Mouse (Mus musculus): ENCODE measurements around the gene Nmral1. TPM values are rescaled to one million over a fixed set of nuclear protein-coding genes. Genes with fewer than 3 reads are reported as not detected.
A peak's percentile ranks its signal among the peaks of the same experiment; 100 is the strongest.
"Not testable (repeated sequence)": the region's sequence is repeated elsewhere in the genome, so short reads cannot be mapped to it uniquely, and the experiment has no call there.

The Nmral1 gene
- polyA plus RNA-seq, 2 experiments, result 70.9 to 71.5 TPM

- DNase-seq (ENCODE audit: low spot score) (no peak), ATAC-seq (ENCODE audit: low FRiP score, low read depth) (no peak)
- Histone ChIP-seq H3K9ac (ENCODE audit: low read depth, low read length, severe bottlenecking) (no peak overlapping the region), H3K36me3 (ENCODE audit: control insufficient read depth, insufficient read depth, low read length) (peaks cover 94% of the 10 kb centered on the region), H3K4me2 (replicated peaks; ENCODE audit: low read depth, low read length, severe bottlenecking) (no peak overlapping the region), H3K27ac (replicated peaks; ENCODE audit: low read depth, low read length) (no peak overlapping the region), H3K4me3 (replicated peaks; ENCODE audit: low read length) (no peak overlapping the region), H3K27me3 (ENCODE audit: control insufficient read depth, insufficient read depth, low read length) (no peaks in the 10 kb centered on the region), H3K4me1 (ENCODE audit: control insufficient read depth, insufficient read depth, low read length) (no peaks in the 10 kb centered on the region), H3K9me3 (ENCODE audit: control insufficient read depth, low read length) (no peaks in the 10 kb centered on the region)
- WGBS, result 89% methylated on average over 3 of the region's 3 CpGs
- TF ChIP-seq POLR2A (IDR thresholded peaks at IDR 0.05; ENCODE audit: borderline replicate concordance, extremely low read depth, insufficient read depth, insufficient read length), result no peak
These were observed 17.9 kb downstream of the Nmral1 start for GRCm38 (mm10) chr16:4701211-4701610.

- H3K9me3 ChIP-seq (ENCODE audit: control insufficient read depth, low read length); ATAC-seq (ENCODE audit: low FRiP score, low read depth); H3K9ac ChIP-seq (ENCODE audit: low read depth, low read length, severe bottlenecking); DNase-seq (ENCODE audit: low spot score); H3K27me3 ChIP-seq (ENCODE audit: control insufficient read depth, insufficient read depth, low read length); H3K4me3 ChIP-seq (replicated peaks; ENCODE audit: low read length); H3K4me2 ChIP-seq (replicated peaks; ENCODE audit: low read depth, low read length, severe bottlenecking); H3K27ac ChIP-seq (replicated peaks; ENCODE audit: low read depth, low read length); H3K4me1 ChIP-seq (ENCODE audit: control insufficient read depth, insufficient read depth, low read length): not testable (repeated sequence)
- 98% methylated on average over 4 of the region's 4 CpGs for WGBS
- peaks cover 70% of the 10 kb centered on the region for H3K36me3 ChIP-seq (ENCODE audit: control insufficient read depth, insufficient read depth, low read length)
These were observed 29.8 kb downstream of the Nmral1 start for GRCm38 (mm10) chr16:4689371-4689770.

GRCm38 (mm10) chr16:4684457-4684791, 34.7 kb downstream of the Nmral1 start:
- DNase-seq (ENCODE audit: low spot score) (no peak), ATAC-seq (ENCODE audit: low FRiP score, low read depth) (no peak)
- no peaks in the 10 kb centered on the region for H3K27me3 ChIP-seq (ENCODE audit: control insufficient read depth, insufficient read depth, low read length)
- H3K27ac ChIP-seq (replicated peaks; ENCODE audit: low read depth, low read length), result no peak overlapping the region
- H3K4me3 ChIP-seq (replicated peaks; ENCODE audit: low read length), result peak overlapping the region; percentile 96
- H3K4me1 ChIP-seq (ENCODE audit: control insufficient read depth, insufficient read depth, low read length), result no peaks in the 10 kb centered on the region
- H3K9ac ChIP-seq (ENCODE audit: low read depth, low read length, severe bottlenecking), result peak overlapping the region; percentile 79
- H3K4me2 ChIP-seq (replicated peaks; ENCODE audit: low read depth, low read length, severe bottlenecking), result peak overlapping the region; percentile 84
- no peaks in the 10 kb centered on the region for H3K9me3 ChIP-seq (ENCODE audit: control insufficient read depth, low read length)
- peaks cover 23% of the 10 kb centered on the region for H3K36me3 ChIP-seq (ENCODE audit: control insufficient read depth, insufficient read depth, low read length)
- WGBS, result under 1% methylated on average over 9 of the region's 9 CpGs
- no peak for TF ChIP-seq POLR2A (IDR thresholded peaks at IDR 0.05; ENCODE audit: borderline replicate concordance, extremely low read depth, insufficient read depth, insufficient read length)

GRCm38 (mm10) chr16:4683581-4684456, 35.3 kb downstream of the Nmral1 start:
- Histone ChIP-seq H3K27me3 (ENCODE audit: control insufficient read depth, insufficient read depth, low read length) (no peaks in the 10 kb centered on the region), H3K9ac (ENCODE audit: low read depth, low read length, severe bottlenecking) (peak overlapping the region; percentile 79), H3K27ac (replicated peaks; ENCODE audit: low read depth, low read length) (peak overlapping the region; percentile 71), H3K4me1 (ENCODE audit: control insufficient read depth, insufficient read depth, low read length) (peaks cover 2% of the 10 kb centered on the region), H3K4me2 (replicated peaks; ENCODE audit: low read depth, low read length, severe bottlenecking) (peak overlapping the region; percentile 84), H3K9me3 (ENCODE audit: control insufficient read depth, low read length) (no peaks in the 10 kb centered on the region), H3K36me3 (ENCODE audit: control insufficient read depth, insufficient read depth, low read length) (peaks cover 17% of the 10 kb centered on the region), H3K4me3 (replicated peaks; ENCODE audit: low read length) (peak overlapping the region; percentile 96)
- TF ChIP-seq POLR2A (IDR thresholded peaks at IDR 0.05; ENCODE audit: borderline replicate concordance, extremely low read depth, insufficient read depth, insufficient read length), result peak; percentile 89; the same call in 1 of the 2 replicates
- ATAC-seq (ENCODE audit: low FRiP score, low read depth), result peak; percentile 88
- WGBS, result under 1% methylated on average over 54 of the region's 54 CpGs
- DNase-seq (ENCODE audit: low spot score), result peak; percentile 95

- peak overlapping the region; percentile 84 for H3K4me2 ChIP-seq (replicated peaks; ENCODE audit: low read depth, low read length, severe bottlenecking)
- peaks cover 13% of the 10 kb centered on the region for H3K36me3 ChIP-seq (ENCODE audit: control insufficient read depth, insufficient read depth, low read length)
- TF ChIP-seq POLR2A (IDR thresholded peaks at IDR 0.05; ENCODE audit: borderline replicate concordance, extremely low read depth, insufficient read depth, insufficient read length), result no peak
- peak overlapping the region; percentile 79 for H3K9ac ChIP-seq (ENCODE audit: low read depth, low read length, severe bottlenecking)
- peaks cover 7% of the 10 kb centered on the region for H3K4me1 ChIP-seq (ENCODE audit: control insufficient read depth, insufficient read depth, low read length)
- no peaks in the 10 kb centered on the region for H3K9me3 ChIP-seq (ENCODE audit: control insufficient read depth, low read length)
- WGBS, result 25% methylated on average over 9 of the region's 9 CpGs
- DNase-seq (ENCODE audit: low spot score), result no peak
- ATAC-seq (ENCODE audit: low FRiP score, low read depth), result no peak
- peak overlapping the region; percentile 96 for H3K4me3 ChIP-seq (replicated peaks; ENCODE audit: low read length)
- H3K27ac ChIP-seq (replicated peaks; ENCODE audit: low read depth, low read length), result peak overlapping the region; percentile 71
- H3K27me3 ChIP-seq (ENCODE audit: control insufficient read depth, insufficient read depth, low read length), result no peaks in the 10 kb centered on the region
These were observed 36.0 kb downstream of the Nmral1 start for GRCm38 (mm10) chr16:4683193-4683580.
